Mouse (Mus musculus) heart, embryonic 11.5 days (tissue): ENCODE measurements at regions not wholly inside any gene's neighbourhood (a gene's known extent, or its start where the extent isn't known, plus 50 kb on each side); places are given as distances from the start of the nearest gene placed in this dataset.

Experiments used
- ATAC-seq: fragments of 200-750 bp; cut with Nextera tagmentation; replicated peaks from 2 replicates; pipeline ENCODE4 v1.8.0; 2017; ENCODE audit warnings: moderate library complexity; ENCODE audit not compliant: insufficient number of reproducible peaks, low FRiP score, low TSS enrichment
- H3K27ac ChIP-seq: fragments of 300-500 bp; sonication (generic); 2 replicates; pipeline ENCODE4 v1.5.1; 2014; ENCODE audit warnings: mild to moderate bottlenecking, low read depth, low read length
- H3K27me3 ChIP-seq: fragments of 300-500 bp; sonication (generic); 2 replicates; pipeline ENCODE4 v1.6.1; 2014; ENCODE audit warnings: mild to moderate bottlenecking, low read length, mixed read lengths; ENCODE audit not compliant: control insufficient read depth, insufficient read depth
- H3K36me3 ChIP-seq: fragments of 300-500 bp; sonication (generic); 2 replicates; pipeline ENCODE4 v1.6.1; 2014; ENCODE audit warnings: mild to moderate bottlenecking, low read length, moderate library complexity, mixed read lengths; ENCODE audit not compliant: control insufficient read depth, insufficient read depth
- H3K4me1 ChIP-seq: fragments of 300-500 bp; sonication (generic); 2 replicates; pipeline ENCODE4 v1.6.1; 2014; ENCODE audit warnings: low read length; ENCODE audit not compliant: control insufficient read depth, insufficient read depth
- H3K4me2 ChIP-seq: fragments of 300-500 bp; sonication (generic); 2 replicates; pipeline ENCODE4 v1.6.1; 2014; ENCODE audit warnings: mild to moderate bottlenecking, moderate library complexity
- H3K4me3 ChIP-seq: fragments of 300-500 bp; sonication (generic); 2 replicates; pipeline ENCODE4 v1.5.1; 2014; ENCODE audit warnings: low read depth, low read length
- H3K9ac ChIP-seq: fragments of 300-500 bp; sonication (generic); 2 replicates; pipeline ENCODE4 v1.6.1; 2014; ENCODE audit warnings: mild to moderate bottlenecking, low read depth, low read length, moderate library complexity
- H3K9me3 ChIP-seq: fragments of 300-500 bp; sonication (generic); replicated peaks from 2 replicates; pipeline ENCODE4 v1.6.1; 2016; ENCODE audit warnings: low read length; ENCODE audit not compliant: control insufficient read depth
- WGBS: fragments of 180-500 bp; shearing (Covaris S2); extraction: QIAGEN DNeasy Blood & Tissue Kit; methylation state at CpG from one replicate; pipeline ENCODE4 v1.1.7; 2014; ENCODE audit not compliant: insufficient replicate concordance; 5-methylcytosine and 5-hydroxymethylcytosine counted together

DNA sequence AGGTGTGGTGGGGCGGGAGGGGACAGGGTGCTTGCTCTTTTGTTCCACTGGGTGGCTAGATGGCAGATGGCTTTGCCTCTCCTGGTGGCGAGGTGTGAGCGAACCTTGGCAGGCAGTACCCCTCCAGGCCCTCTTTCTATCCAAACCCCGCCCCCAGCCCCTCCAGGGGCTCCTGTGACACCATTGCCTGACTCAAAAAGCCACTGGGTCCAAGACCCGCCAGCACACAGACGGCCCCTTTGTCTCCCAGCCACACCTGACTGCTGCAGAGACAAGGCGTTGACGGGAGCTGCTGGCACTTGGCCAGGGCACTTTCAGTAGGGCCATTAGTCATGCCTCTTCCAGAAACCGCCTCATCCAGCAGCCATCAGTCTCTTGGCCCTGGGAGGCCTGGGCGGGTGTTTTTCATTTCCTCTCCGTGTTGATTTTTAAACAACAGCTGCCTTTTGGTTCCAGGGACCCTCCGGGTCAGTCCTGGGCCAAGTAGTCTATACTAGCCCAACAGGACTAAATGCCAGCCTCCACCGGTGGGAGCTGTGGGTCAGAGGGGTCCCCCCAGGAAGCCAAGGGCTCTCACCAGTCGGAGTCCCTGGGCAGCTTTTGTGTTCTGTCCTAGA, 58.4 kb upstream of the Medag start:
- Histone ChIP-seq H3K4me2 (peak overlapping the region; percentile 17; the same call in 1 of the 2 replicates), H3K9me3 (no peaks in the 10 kb centered on the region), H3K4me3 (no peak overlapping the region), H3K27ac (peak overlapping the region; percentile 47), H3K27me3 (no peaks in the 10 kb centered on the region), H3K4me1 (peaks cover 9% of the 10 kb centered on the region), H3K36me3 (no peaks in the 10 kb centered on the region), H3K9ac (no peak overlapping the region)
- 16% methylated on average over 14 of the region's 14 CpGs for WGBS
- peak; percentile 71 for ATAC-seq

DNA sequence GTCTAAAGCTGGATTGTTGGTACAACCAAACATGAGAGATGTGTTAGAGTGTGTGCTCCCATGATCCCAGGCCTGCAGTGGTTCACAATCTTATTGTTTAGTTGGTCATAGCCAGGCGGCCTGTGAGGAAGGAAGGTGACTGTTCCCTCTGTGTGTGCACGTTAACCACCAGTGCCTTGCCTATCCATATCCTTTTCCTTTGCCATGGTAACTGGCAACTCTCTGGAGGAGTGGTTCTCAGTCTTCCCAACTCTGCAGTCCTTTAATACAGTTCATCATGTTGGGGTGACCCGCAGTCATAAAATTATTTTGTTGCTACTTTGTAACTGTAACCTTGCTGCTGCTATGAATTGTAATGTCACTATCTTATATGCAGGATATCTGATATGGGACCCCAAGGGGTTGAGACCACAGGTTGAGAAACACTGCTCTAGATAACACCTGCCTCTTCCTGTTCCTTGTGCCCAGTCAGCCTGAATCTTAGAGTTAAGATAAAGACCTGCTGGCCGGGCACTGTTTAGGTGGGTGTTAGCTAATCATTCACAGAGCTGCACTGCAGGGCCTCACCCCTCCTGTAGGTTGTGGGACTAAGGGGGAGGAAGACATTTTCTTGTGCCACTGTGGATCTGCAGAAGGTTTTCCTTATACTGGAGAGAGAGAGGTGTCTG, 57.0 kb upstream of the Medag start:
- Histone ChIP-seq H3K36me3 (no peaks in the 10 kb centered on the region), H3K4me2 (no peak overlapping the region), H3K9ac (no peak overlapping the region), H3K4me1 (peaks cover 9% of the 10 kb centered on the region), H3K27ac (no peak overlapping the region), H3K9me3 (no peaks in the 10 kb centered on the region), H3K27me3 (no peaks in the 10 kb centered on the region), H3K4me3 (no peak overlapping the region)
- WGBS = 63% methylated on average over 4 of the region's 4 CpGs
- ATAC-seq = no peak

GRCm38 (mm10) chr5:149355131-149355530, 56.4 kb upstream of the Medag start:
- no peak overlapping the region for H3K4me2 ChIP-seq
- ATAC-seq = no peak
- H3K27me3 ChIP-seq = no peaks in the 10 kb centered on the region
- no peak overlapping the region for H3K4me3 ChIP-seq
- peaks cover 4% of the 10 kb centered on the region; the same call in 1 of the 2 replicates for H3K9me3 ChIP-seq
- 83% methylated on average over 7 of the region's 7 CpGs for WGBS
- H3K9ac ChIP-seq = no peak overlapping the region
- H3K4me1 ChIP-seq = peaks cover 9% of the 10 kb centered on the region
- no peak overlapping the region for H3K27ac ChIP-seq
- H3K36me3 ChIP-seq = no peaks in the 10 kb centered on the region

GRCm38 (mm10) chr5:149356970-149357369, 54.6 kb upstream of the Medag start:
- WGBS = 75% methylated on average over 1 of the region's 1 CpGs
- H3K27me3 ChIP-seq = no peaks in the 10 kb centered on the region
- peaks cover 7% of the 10 kb centered on the region; the same call in 1 of the 2 replicates for H3K9me3 ChIP-seq
- ATAC-seq = no peak
- peaks cover 9% of the 10 kb centered on the region for H3K4me1 ChIP-seq
- H3K4me3 ChIP-seq = no peak overlapping the region
- no peak overlapping the region for H3K4me2 ChIP-seq
- no peaks in the 10 kb centered on the region for H3K36me3 ChIP-seq
- H3K9ac ChIP-seq = no peak overlapping the region
- H3K27ac ChIP-seq = no peak overlapping the region
